Mouse (Mus musculus): ENCODE data around the gene Patj. TPM values are rescaled to one million over a fixed set of nuclear protein-coding genes. Genes with fewer than 3 reads are reported as not detected.

The Patj gene
- polyA plus RNA-seq, 1 experiment from 2014 or later: 2.8 TPM

- H3K4me2 ChIP-seq (ENCODE audit: low read depth, low read length): no peak overlapping the region
- H3K36me3 ChIP-seq (replicated peaks; ENCODE audit: insufficient read depth, low read length): no peaks in the 10 kb centered on the region
- H3K9ac ChIP-seq (replicated peaks): no peak overlapping the region
- H3K9me3 ChIP-seq (ENCODE audit: low read length): no peaks in the 10 kb centered on the region
- TF ChIP-seq EP300 (IDR thresholded peaks at IDR 0.05; ENCODE audit: low read depth) (no peak), CTCF (IDR thresholded peaks at IDR 0.05; ENCODE audit: low read depth) (no peak)
- no peak overlapping the region for H3K4me3 ChIP-seq (ENCODE audit: low read depth, low read length)
- WGBS (ENCODE audit: insufficient replicate concordance): 79% methylated on average over 11 of the region's 11 CpGs
- no peak for DNase-seq
- no peak overlapping the region for H3K27ac ChIP-seq (ENCODE audit: low read depth)
- no peaks in the 10 kb centered on the region for H3K27me3 ChIP-seq (ENCODE audit: insufficient read depth, low read length)
- no peak for ATAC-seq
- H3K4me1 ChIP-seq (ENCODE audit: insufficient read depth): no peaks in the 10 kb centered on the region
Measured at GRCm38 (mm10) chr4:98756141-98756540, 360.6 kb downstream of the Patj start.

- TF ChIP-seq CTCF (IDR thresholded peaks at IDR 0.05; ENCODE audit: low read depth) (no peak), EP300 (IDR thresholded peaks at IDR 0.05; ENCODE audit: low read depth) (no peak)
- DNase-seq (no peak), ATAC-seq (no peak)
- Histone ChIP-seq H3K9ac (replicated peaks) (no peak overlapping the region), H3K4me2 (ENCODE audit: low read depth, low read length) (no peak overlapping the region), H3K4me3 (ENCODE audit: low read depth, low read length) (no peak overlapping the region), H3K27me3 (ENCODE audit: insufficient read depth, low read length) (no peaks in the 10 kb centered on the region), H3K4me1 (ENCODE audit: insufficient read depth) (no peaks in the 10 kb centered on the region), H3K9me3 (ENCODE audit: low read length) (no peaks in the 10 kb centered on the region), H3K27ac (ENCODE audit: low read depth) (no peak overlapping the region), H3K36me3 (replicated peaks; ENCODE audit: insufficient read depth, low read length) (no peaks in the 10 kb centered on the region)
- 71% methylated on average over 4 of the region's 4 CpGs for WGBS (ENCODE audit: insufficient replicate concordance)
Measured at GRCm38 (mm10) chr4:98758012-98758821, 362.6 kb downstream of the Patj start.

GRCm38 (mm10) chr4:98758872-98759518, 363.4 kb downstream of the Patj start:
- 66% methylated on average over 3 of the region's 3 CpGs for WGBS (ENCODE audit: insufficient replicate concordance)
- Histone ChIP-seq H3K4me1 (ENCODE audit: insufficient read depth) (no peaks in the 10 kb centered on the region), H3K9me3 (ENCODE audit: low read length) (no peaks in the 10 kb centered on the region), H3K27ac (ENCODE audit: low read depth) (no peak overlapping the region), H3K4me2 (ENCODE audit: low read depth, low read length) (no peak overlapping the region), H3K4me3 (ENCODE audit: low read depth, low read length) (no peak overlapping the region), H3K36me3 (replicated peaks; ENCODE audit: insufficient read depth, low read length) (no peaks in the 10 kb centered on the region), H3K9ac (replicated peaks) (no peak overlapping the region), H3K27me3 (ENCODE audit: insufficient read depth, low read length) (no peaks in the 10 kb centered on the region)
- TF ChIP-seq EP300 (IDR thresholded peaks at IDR 0.05; ENCODE audit: low read depth) (no peak), CTCF (IDR thresholded peaks at IDR 0.05; ENCODE audit: low read depth) (no peak)
- DNase-seq (no peak), ATAC-seq (no peak)

- 66% methylated on average over 14 of the region's 14 CpGs for WGBS (ENCODE audit: insufficient replicate concordance)
- no peak for DNase-seq
- Histone ChIP-seq H3K4me2 (ENCODE audit: low read depth, low read length) (no peak overlapping the region), H3K36me3 (replicated peaks; ENCODE audit: insufficient read depth, low read length) (no peaks in the 10 kb centered on the region), H3K9ac (replicated peaks) (no peak overlapping the region), H3K27me3 (ENCODE audit: insufficient read depth, low read length) (no peaks in the 10 kb centered on the region), H3K9me3 (ENCODE audit: low read length) (no peaks in the 10 kb centered on the region), H3K4me1 (ENCODE audit: insufficient read depth) (no peaks in the 10 kb centered on the region), H3K27ac (ENCODE audit: low read depth) (no peak overlapping the region), H3K4me3 (ENCODE audit: low read depth, low read length) (no peak overlapping the region)
- no peak for TF ChIP-seq EP300 (IDR thresholded peaks at IDR 0.05; ENCODE audit: low read depth)
- no peak for TF ChIP-seq CTCF (IDR thresholded peaks at IDR 0.05; ENCODE audit: low read depth)
- ATAC-seq: no peak
Measured at GRCm38 (mm10) chr4:98767134-98768133, 371.8 kb downstream of the Patj start.

Small RNA genes within 50 kb of the gene (microRNA-seq; reads per million reads assigned to microRNA genes)
- gene Gm22625 (not detected), gene Gm26154 (not detected)

Other genes starting within 250 kb of the Patj start
- gene Tm2d1, start 12.5 kb upstream of the Patj start, polyA plus RNA-seq (2015; fragmentation: Nextera tagmentation; extraction: Ambion mirVana): 50.6 and 51.8 TPM in 2 replicates

Measured in liver, postnatal 0 days (tissue).